Mouse (Mus musculus): ENCODE measurements around the gene Zscan25.

DNA sequence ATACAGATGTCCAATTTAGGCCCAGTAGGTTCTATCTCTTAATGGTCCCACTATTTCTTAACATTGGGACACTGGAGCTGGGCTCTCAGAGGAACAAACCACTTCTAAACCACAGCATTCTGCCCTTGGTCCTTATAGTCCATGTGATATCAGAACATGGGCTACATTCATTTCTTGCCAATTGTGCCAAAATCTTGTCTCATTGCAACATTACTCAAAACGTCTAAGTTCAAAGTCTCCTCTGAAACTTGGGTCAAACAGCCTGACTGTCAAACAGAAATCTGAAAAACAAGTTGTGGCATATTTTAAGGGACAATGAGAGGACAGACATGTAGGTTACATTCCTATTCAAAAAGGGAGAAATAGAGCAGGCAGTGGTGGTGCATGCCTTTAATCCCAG lies 36.8 kb downstream of the Zscan25 start:
- TF ChIP-seq CTCF (IDR thresholded peaks at IDR 0.05; ENCODE audit: control insufficient read depth, insufficient read depth, insufficient read length) = no peak
- no peak for TF ChIP-seq CEBPB (IDR thresholded peaks at IDR 0.05; ENCODE audit: low read depth)
- TF ChIP-seq MAX (IDR thresholded peaks at IDR 0.05) = no peak
- TF ChIP-seq MYOD1 (IDR thresholded peaks at IDR 0.05; ENCODE audit: control insufficient read depth, insufficient read length, low read depth) = no peak
- TF ChIP-seq MYOG (IDR thresholded peaks at IDR 0.05; ENCODE audit: control insufficient read depth, extremely low read depth, insufficient read length) = no peak
